Mouse (Mus musculus): Measurements from ENCODE around the gene Wbp4. TPM values are rescaled to one million over a fixed set of nuclear protein-coding genes. Genes with fewer than 3 reads are reported as not detected.
A peak's percentile ranks its signal among the peaks of the same experiment; 100 is the strongest.

Gene Wbp4
- polyA plus RNA-seq, 1 experiment from 2014 or later, result 43.9 TPM

- Histone ChIP-seq H3K27me3 (no peaks in the 10 kb centered on the region), H3K4me1 (replicated peaks) (no peaks in the 10 kb centered on the region), H3K27ac (no peak overlapping the region), H3K36me3 (no peaks in the 10 kb centered on the region), H3K9ac (no peak overlapping the region), H3K9me3 (no peaks in the 10 kb centered on the region), H3K4me3 (no peak overlapping the region), H3K4me2 (no peak overlapping the region)
- no peak for ATAC-seq (ENCODE audit: low FRiP score)
- 91% methylated on average over 2 of the region's 2 CpGs for WGBS
Measured at GRCm38 (mm10) chr14:79518123-79518522, 36.8 kb upstream of the Wbp4 start.

GRCm38 (mm10) chr14:79517185-79517740, 35.9 kb upstream of the Wbp4 start:
- H3K9ac ChIP-seq, result no peak overlapping the region
- no peaks in the 10 kb centered on the region for H3K9me3 ChIP-seq
- ATAC-seq (ENCODE audit: low FRiP score), result no peak
- WGBS, result 92% methylated on average over 8 of the region's 8 CpGs
- H3K36me3 ChIP-seq, result no peaks in the 10 kb centered on the region
- no peaks in the 10 kb centered on the region for H3K27me3 ChIP-seq
- no peak overlapping the region for H3K4me3 ChIP-seq
- no peaks in the 10 kb centered on the region for H3K4me1 ChIP-seq (replicated peaks)
- H3K27ac ChIP-seq, result no peak overlapping the region
- H3K4me2 ChIP-seq, result no peak overlapping the region

- Histone ChIP-seq H3K27me3 (no peaks in the 10 kb centered on the region), H3K9ac (no peak overlapping the region), H3K4me2 (no peak overlapping the region), H3K4me1 (replicated peaks) (no peaks in the 10 kb centered on the region), H3K9me3 (no peaks in the 10 kb centered on the region), H3K4me3 (no peak overlapping the region), H3K27ac (no peak overlapping the region), H3K36me3 (no peaks in the 10 kb centered on the region)
- WGBS, result 87% methylated on average over 2 of the region's 2 CpGs
- ATAC-seq (ENCODE audit: low FRiP score), result no peak
Measured at GRCm38 (mm10) chr14:79516751-79517150, 35.4 kb upstream of the Wbp4 start.

- no peak overlapping the region for H3K4me3 ChIP-seq
- H3K36me3 ChIP-seq, result no peaks in the 10 kb centered on the region
- ATAC-seq (ENCODE audit: low FRiP score), result no peak
- no peaks in the 10 kb centered on the region for H3K27me3 ChIP-seq
- no peak overlapping the region for H3K9ac ChIP-seq
- H3K9me3 ChIP-seq, result no peaks in the 10 kb centered on the region
- 84% methylated on average over 5 of the region's 5 CpGs for WGBS
- no peak overlapping the region for H3K27ac ChIP-seq
- no peaks in the 10 kb centered on the region for H3K4me1 ChIP-seq (replicated peaks)
- H3K4me2 ChIP-seq, result no peak overlapping the region
Measured at GRCm38 (mm10) chr14:79516243-79516610, 34.9 kb upstream of the Wbp4 start.

GRCm38 (mm10) chr14:79515511-79516242, 34.4 kb upstream of the Wbp4 start:
- Histone ChIP-seq H3K27me3 (no peaks in the 10 kb centered on the region), H3K4me3 (no peak overlapping the region), H3K4me2 (no peak overlapping the region), H3K9ac (no peak overlapping the region), H3K4me1 (replicated peaks) (no peaks in the 10 kb centered on the region), H3K27ac (no peak overlapping the region), H3K36me3 (no peaks in the 10 kb centered on the region), H3K9me3 (no peaks in the 10 kb centered on the region)
- WGBS, result 86% methylated on average over 8 of the region's 8 CpGs
- ATAC-seq (ENCODE audit: low FRiP score), result no peak

GRCm38 (mm10) chr14:79515100-79515499, 33.8 kb upstream of the Wbp4 start:
- Histone ChIP-seq H3K27me3 (no peaks in the 10 kb centered on the region), H3K9me3 (no peaks in the 10 kb centered on the region), H3K4me2 (no peak overlapping the region), H3K4me3 (no peak overlapping the region), H3K4me1 (replicated peaks) (no peaks in the 10 kb centered on the region), H3K36me3 (no peaks in the 10 kb centered on the region), H3K27ac (no peak overlapping the region), H3K9ac (no peak overlapping the region)
- no peak for ATAC-seq (ENCODE audit: low FRiP score)
- WGBS, result 90% methylated on average over 8 of the region's 8 CpGs

- H3K4me2 ChIP-seq, result no peak overlapping the region
- H3K4me1 ChIP-seq (replicated peaks), result no peaks in the 10 kb centered on the region
- no peaks in the 10 kb centered on the region for H3K36me3 ChIP-seq
- no peak overlapping the region for H3K27ac ChIP-seq
- H3K9me3 ChIP-seq, result no peaks in the 10 kb centered on the region
- no peaks in the 10 kb centered on the region for H3K27me3 ChIP-seq
- H3K4me3 ChIP-seq, result no peak overlapping the region
- ATAC-seq (ENCODE audit: low FRiP score), result no peak
- 61% methylated on average over 2 of the region's 2 CpGs for WGBS
- H3K9ac ChIP-seq, result no peak overlapping the region
Measured at GRCm38 (mm10) chr14:79513951-79514350, 32.6 kb upstream of the Wbp4 start.

GRCm38 (mm10) chr14:79511521-79511920, 30.2 kb upstream of the Wbp4 start:
- WGBS, result 87% methylated on average over 1 of the region's 1 CpGs
- no peaks in the 10 kb centered on the region for H3K27me3 ChIP-seq
- H3K27ac ChIP-seq, result no peak overlapping the region
- H3K9ac ChIP-seq, result no peak overlapping the region
- no peaks in the 10 kb centered on the region for H3K4me1 ChIP-seq (replicated peaks)
- H3K4me2 ChIP-seq, result no peak overlapping the region
- H3K36me3 ChIP-seq, result no peaks in the 10 kb centered on the region
- H3K9me3 ChIP-seq, result no peaks in the 10 kb centered on the region
- no peak overlapping the region for H3K4me3 ChIP-seq
- ATAC-seq (ENCODE audit: low FRiP score), result no peak

- no peak overlapping the region for H3K9ac ChIP-seq
- no peaks in the 10 kb centered on the region for H3K9me3 ChIP-seq
- WGBS, result 78% methylated on average over 9 of the region's 9 CpGs
- H3K4me2 ChIP-seq, result no peak overlapping the region
- H3K4me3 ChIP-seq, result no peak overlapping the region
- no peak for ATAC-seq (ENCODE audit: low FRiP score)
- no peaks in the 10 kb centered on the region for H3K36me3 ChIP-seq
- H3K4me1 ChIP-seq (replicated peaks), result peaks cover 4% of the 10 kb centered on the region; the same call in 1 of the 2 replicates
- H3K27ac ChIP-seq, result no peak overlapping the region
- H3K27me3 ChIP-seq, result no peaks in the 10 kb centered on the region
Measured at GRCm38 (mm10) chr14:79508662-79509305, 27.5 kb upstream of the Wbp4 start.

GRCm38 (mm10) chr14:79507846-79508245, 26.5 kb upstream of the Wbp4 start:
- Histone ChIP-seq H3K9me3 (no peaks in the 10 kb centered on the region), H3K4me2 (no peak overlapping the region), H3K4me1 (replicated peaks) (peaks cover 8% of the 10 kb centered on the region; the same call in 1 of the 2 replicates), H3K9ac (no peak overlapping the region), H3K27ac (no peak overlapping the region), H3K27me3 (no peaks in the 10 kb centered on the region), H3K4me3 (no peak overlapping the region), H3K36me3 (no peaks in the 10 kb centered on the region)
- 86% methylated on average over 1 of the region's 1 CpGs for WGBS
- ATAC-seq (ENCODE audit: low FRiP score), result no peak

GRCm38 (mm10) chr14:79506207-79506606, 24.9 kb upstream of the Wbp4 start:
- Histone ChIP-seq H3K9me3 (no peaks in the 10 kb centered on the region), H3K27me3 (no peaks in the 10 kb centered on the region), H3K4me2 (no peak overlapping the region), H3K4me3 (no peak overlapping the region), H3K4me1 (replicated peaks) (peaks cover 8% of the 10 kb centered on the region; the same call in 1 of the 2 replicates), H3K36me3 (no peaks in the 10 kb centered on the region), H3K9ac (no peak overlapping the region), H3K27ac (no peak overlapping the region)
- WGBS, result 83% methylated on average over 9 of the region's 9 CpGs
- ATAC-seq (ENCODE audit: low FRiP score), result no peak

GRCm38 (mm10) chr14:79504246-79505006, 23.1 kb upstream of the Wbp4 start:
- Histone ChIP-seq H3K4me1 (replicated peaks) (peaks cover 8% of the 10 kb centered on the region; the same call in 1 of the 2 replicates), H3K27ac (peak overlapping the region; percentile 58; the same call in 1 of the 2 replicates), H3K4me3 (no peak overlapping the region), H3K9ac (no peak overlapping the region), H3K27me3 (no peaks in the 10 kb centered on the region), H3K4me2 (no peak overlapping the region), H3K9me3 (no peaks in the 10 kb centered on the region), H3K36me3 (no peaks in the 10 kb centered on the region)
- ATAC-seq (ENCODE audit: low FRiP score), result no peak
- WGBS, result 94% methylated on average over 7 of the region's 7 CpGs
